Mouse (Mus musculus) R1 (cell line): ENCODE results near the gene Rho.
A peak's percentile ranks its signal among the peaks of the same experiment; 100 is the strongest.

ENCODE experiments used
- DNase-seq: peaks from one replicate; pipeline ENCODE4 v3.0.0-alpha.2; 2018; ENCODE audit warnings: low read depth, low spot score

The Rho gene

GRCm38 (mm10) chr6:115931639-115932038, at the start of gene Rho:
TSS of gene Rho (plus strand) at chr6:115931748.
- no peak for DNase-seq

- DNase-seq, result no peak
These were observed 47.5 kb upstream of the Rho start for GRCm38 (mm10) chr6:115884018-115884417.

- DNase-seq, result peak; percentile 88
These were observed 44.7 kb upstream of the Rho start for GRCm38 (mm10) chr6:115886894-115887293.

- peak; percentile 74 for DNase-seq
These were observed 43.3 kb upstream of the Rho start for GRCm38 (mm10) chr6:115888296-115888695.

- no peak for DNase-seq
These were observed 40.9 kb upstream of the Rho start for GRCm38 (mm10) chr6:115890601-115891000.

- no peak for DNase-seq
These were observed 40.5 kb upstream of the Rho start for GRCm38 (mm10) chr6:115891061-115891460.

GRCm38 (mm10) chr6:115891497-115892061, 40.0 kb upstream of the Rho start:
- DNase-seq, result no peak

- no peak for DNase-seq
These were observed 39.2 kb upstream of the Rho start for GRCm38 (mm10) chr6:115892363-115892762.

GRCm38 (mm10) chr6:115896346-115896745, 35.2 kb upstream of the Rho start:
- DNase-seq, result no peak

GRCm38 (mm10) chr6:115897117-115897516, 34.4 kb upstream of the Rho start:
- no peak for DNase-seq

GRCm38 (mm10) chr6:115897926-115898520, 33.5 kb upstream of the Rho start:
- DNase-seq, result no peak

- DNase-seq, result no peak
These were observed 30.5 kb upstream of the Rho start for GRCm38 (mm10) chr6:115901062-115901461.

GRCm38 (mm10) chr6:115901489-115901931, 30.0 kb upstream of the Rho start:
- no peak for DNase-seq

GRCm38 (mm10) chr6:115902545-115902944, 29.0 kb upstream of the Rho start:
- DNase-seq, result no peak

GRCm38 (mm10) chr6:115905568-115905967, 26.0 kb upstream of the Rho start:
- no peak for DNase-seq

GRCm38 (mm10) chr6:115906455-115906854, 25.1 kb upstream of the Rho start:
- no peak for DNase-seq

- no peak for DNase-seq
These were observed 24.7 kb upstream of the Rho start for GRCm38 (mm10) chr6:115906871-115907270.

GRCm38 (mm10) chr6:115908421-115908982, 23.0 kb upstream of the Rho start:
- DNase-seq, result no peak

GRCm38 (mm10) chr6:115909052-115909451, 22.5 kb upstream of the Rho start:
- no peak for DNase-seq

GRCm38 (mm10) chr6:115909940-115910339, 21.6 kb upstream of the Rho start:
- no peak for DNase-seq

- no peak for DNase-seq
These were observed 19.8 kb upstream of the Rho start for GRCm38 (mm10) chr6:115911763-115912162.

GRCm38 (mm10) chr6:115913482-115913881, 18.1 kb upstream of the Rho start:
- DNase-seq, result no peak

- DNase-seq, result peak; percentile 23
These were observed 16.9 kb upstream of the Rho start for GRCm38 (mm10) chr6:115914511-115915202.
